Mouse (Mus musculus) ES-Bruce4 (cell line): ENCODE results near the gene Rbfox3.

Experiments
- CTCF ChIP-seq: IDR thresholded peaks from one replicate; pipeline ENCODE4 v1.8.1; 2011; ENCODE audit warnings: low read depth, low read length
- EP300 ChIP-seq: IDR thresholded peaks from 2 replicates; pipeline ENCODE4 v1.6.1; 2011; ENCODE audit warnings: low read depth, low read length; ENCODE audit not compliant: insufficient read depth
- POLR2A ChIP-seq: IDR thresholded peaks from one replicate; pipeline ENCODE4 v1.8.1; 2011; ENCODE audit warnings: low read length; ENCODE audit not compliant: insufficient read depth

DNA sequence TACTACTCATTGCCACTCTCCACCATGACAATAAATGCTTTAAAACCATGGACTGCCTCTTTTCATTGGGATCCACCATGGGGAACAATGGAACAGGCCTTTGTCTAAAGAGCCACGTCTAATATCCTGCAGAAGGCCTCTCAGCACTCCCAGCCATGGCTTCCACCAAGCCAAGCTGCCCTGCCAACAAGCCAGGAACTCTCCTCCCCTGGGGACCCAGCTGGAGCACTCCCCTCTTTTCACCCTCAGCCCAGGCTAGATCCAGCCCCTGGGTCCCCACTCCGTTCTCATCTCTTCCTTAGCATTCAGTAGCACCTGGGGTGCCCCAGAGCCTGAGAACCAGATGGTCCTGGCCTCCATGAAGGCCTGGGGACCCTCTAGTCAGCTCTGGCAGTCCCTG, 458.4 kb downstream of the Rbfox3 start:
- TF ChIP-seq CTCF: no peak
- TF ChIP-seq POLR2A: no peak
- no peak for TF ChIP-seq EP300
